Mouse (Mus musculus): ENCODE measurements around the gene Pde9a. TPM values are rescaled to one million over a fixed set of nuclear protein-coding genes. Genes with fewer than 3 reads are reported as not detected.
A peak's percentile ranks its signal among the peaks of the same experiment; 100 is the strongest.

Pde9a gene
- polyA plus RNA-seq, 1 experiment = 74.3 TPM

DNA sequence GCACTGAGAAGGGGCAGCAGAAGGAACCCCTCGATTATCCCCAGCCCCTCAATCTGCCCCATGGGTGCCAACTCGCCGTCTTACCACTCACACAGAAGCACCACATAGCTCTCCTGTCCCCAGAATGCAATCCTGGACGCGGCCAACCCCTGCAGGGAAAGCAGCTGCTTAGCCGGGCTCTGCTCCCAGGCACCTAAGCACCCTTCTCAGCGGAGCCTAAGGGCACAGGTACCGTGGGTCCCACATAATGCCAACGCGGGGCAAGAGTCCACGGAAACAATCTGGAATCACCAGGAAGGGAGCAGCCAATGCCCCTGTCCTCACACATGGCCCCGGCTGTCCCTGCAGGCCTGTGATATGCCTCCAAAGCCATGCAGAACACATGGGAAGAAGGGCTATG is 113.7 kb downstream of the Pde9a start:
- 95% methylated on average over 12 of the region's 12 CpGs for WGBS
- no peak for DNase-seq
- H3K4me3 ChIP-seq (ENCODE audit: insufficient read depth, low read depth, low read length) = no peak overlapping the region
- no peaks in the 10 kb centered on the region for H3K27me3 ChIP-seq (replicated peaks; ENCODE audit: control insufficient read depth, insufficient read depth, low read length)
- H3K27ac ChIP-seq (ENCODE audit: insufficient read depth, low read depth, low read length) = no peak overlapping the region
- H3K4me1 ChIP-seq (ENCODE audit: control insufficient read depth, insufficient read depth, low read length) = peaks cover 12% of the 10 kb centered on the region
- no peaks in the 10 kb centered on the region for H3K36me3 ChIP-seq (ENCODE audit: control insufficient read depth, insufficient read depth, low read length)
- TF ChIP-seq POLR2A (IDR thresholded peaks at IDR 0.05; ENCODE audit: low read depth, low read length) (no peak), CTCF (conservative IDR thresholded peaks at IDR 0.05; ENCODE audit: insufficient read depth, insufficient read length, low read depth, low read length) (no peak)

GRCm38 (mm10) chr17:31500416-31500815 is 114.4 kb downstream of the Pde9a start:
- Histone ChIP-seq H3K4me3 (ENCODE audit: insufficient read depth, low read depth, low read length) (no peak overlapping the region), H3K27me3 (replicated peaks; ENCODE audit: control insufficient read depth, insufficient read depth, low read length) (no peaks in the 10 kb centered on the region), H3K4me1 (ENCODE audit: control insufficient read depth, insufficient read depth, low read length) (peaks cover 16% of the 10 kb centered on the region), H3K36me3 (ENCODE audit: control insufficient read depth, insufficient read depth, low read length) (no peaks in the 10 kb centered on the region), H3K27ac (ENCODE audit: insufficient read depth, low read depth, low read length) (no peak overlapping the region)
- no peak for DNase-seq
- 80% methylated on average over 6 of the region's 8 CpGs for WGBS
- TF ChIP-seq CTCF (conservative IDR thresholded peaks at IDR 0.05; ENCODE audit: insufficient read depth, insufficient read length, low read depth, low read length) = no peak
- TF ChIP-seq POLR2A (IDR thresholded peaks at IDR 0.05; ENCODE audit: low read depth, low read length) = no peak

- H3K4me1 ChIP-seq (ENCODE audit: control insufficient read depth, insufficient read depth, low read length) = peaks cover 21% of the 10 kb centered on the region
- 61% methylated on average over 3 of the region's 3 CpGs for WGBS
- no peak overlapping the region for H3K4me3 ChIP-seq (ENCODE audit: insufficient read depth, low read depth, low read length)
- no peaks in the 10 kb centered on the region for H3K36me3 ChIP-seq (ENCODE audit: control insufficient read depth, insufficient read depth, low read length)
- no peak overlapping the region for H3K27ac ChIP-seq (ENCODE audit: insufficient read depth, low read depth, low read length)
- no peak for DNase-seq
- TF ChIP-seq CTCF (conservative IDR thresholded peaks at IDR 0.05; ENCODE audit: insufficient read depth, insufficient read length, low read depth, low read length) (no peak), POLR2A (IDR thresholded peaks at IDR 0.05; ENCODE audit: low read depth, low read length) (no peak)
- H3K27me3 ChIP-seq (replicated peaks; ENCODE audit: control insufficient read depth, insufficient read depth, low read length) = no peaks in the 10 kb centered on the region
Measured at GRCm38 (mm10) chr17:31500908-31501307, 114.9 kb downstream of the Pde9a start.

DNA sequence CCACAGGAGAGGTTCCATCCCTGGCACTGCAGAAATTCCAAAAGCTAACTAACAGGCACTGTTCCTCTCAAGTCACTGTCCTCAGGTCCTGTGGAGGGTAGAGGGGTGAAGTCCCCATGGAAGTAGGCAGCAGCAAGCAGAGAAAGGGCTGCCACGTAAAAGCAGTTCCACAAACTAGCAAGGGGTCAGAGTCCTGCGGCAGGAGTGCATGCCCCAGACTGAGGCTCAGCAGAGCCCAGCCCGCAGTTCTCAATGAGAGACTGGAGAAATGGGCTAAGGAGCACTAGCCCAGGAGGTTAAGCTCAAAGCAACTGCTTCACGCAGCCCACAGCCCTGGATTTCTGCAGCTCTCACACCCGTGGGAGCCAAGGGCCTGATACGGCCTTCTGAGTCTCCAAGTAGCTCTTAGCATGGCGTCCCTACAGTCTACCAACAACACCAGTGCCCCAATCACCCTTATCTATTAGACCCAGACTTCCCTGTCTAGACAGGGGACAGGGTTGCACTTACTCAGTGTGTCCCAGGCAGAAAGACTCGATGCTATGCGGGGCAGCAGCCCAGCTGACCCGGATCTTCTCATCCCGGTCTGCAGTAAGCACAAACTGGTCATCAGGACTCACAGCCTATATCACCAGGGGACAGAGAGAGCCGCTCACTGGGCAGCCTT is 116.4 kb downstream of the Pde9a start:
- Histone ChIP-seq H3K27ac (ENCODE audit: insufficient read depth, low read depth, low read length) (no peak overlapping the region), H3K36me3 (ENCODE audit: control insufficient read depth, insufficient read depth, low read length) (no peaks in the 10 kb centered on the region), H3K4me3 (ENCODE audit: insufficient read depth, low read depth, low read length) (no peak overlapping the region), H3K4me1 (ENCODE audit: control insufficient read depth, insufficient read depth, low read length) (peaks cover 29% of the 10 kb centered on the region), H3K27me3 (replicated peaks; ENCODE audit: control insufficient read depth, insufficient read depth, low read length) (no peaks in the 10 kb centered on the region)
- WGBS = 76% methylated on average over 12 of the region's 12 CpGs
- DNase-seq = peak; percentile 69
- TF ChIP-seq POLR2A (IDR thresholded peaks at IDR 0.05; ENCODE audit: low read depth, low read length) = no peak
- TF ChIP-seq CTCF (conservative IDR thresholded peaks at IDR 0.05; ENCODE audit: insufficient read depth, insufficient read length, low read depth, low read length) = no peak

GRCm38 (mm10) chr17:31503337-31503736 is 117.3 kb downstream of the Pde9a start:
- no peaks in the 10 kb centered on the region for H3K36me3 ChIP-seq (ENCODE audit: control insufficient read depth, insufficient read depth, low read length)
- WGBS = 92% methylated on average over 12 of the region's 12 CpGs
- TF ChIP-seq POLR2A (IDR thresholded peaks at IDR 0.05; ENCODE audit: low read depth, low read length) (no peak), CTCF (conservative IDR thresholded peaks at IDR 0.05; ENCODE audit: insufficient read depth, insufficient read length, low read depth, low read length) (no peak)
- no peak overlapping the region for H3K4me3 ChIP-seq (ENCODE audit: insufficient read depth, low read depth, low read length)
- peaks cover 29% of the 10 kb centered on the region for H3K4me1 ChIP-seq (ENCODE audit: control insufficient read depth, insufficient read depth, low read length)
- H3K27ac ChIP-seq (ENCODE audit: insufficient read depth, low read depth, low read length) = no peak overlapping the region
- DNase-seq = no peak
- H3K27me3 ChIP-seq (replicated peaks; ENCODE audit: control insufficient read depth, insufficient read depth, low read length) = no peaks in the 10 kb centered on the region

DNA sequence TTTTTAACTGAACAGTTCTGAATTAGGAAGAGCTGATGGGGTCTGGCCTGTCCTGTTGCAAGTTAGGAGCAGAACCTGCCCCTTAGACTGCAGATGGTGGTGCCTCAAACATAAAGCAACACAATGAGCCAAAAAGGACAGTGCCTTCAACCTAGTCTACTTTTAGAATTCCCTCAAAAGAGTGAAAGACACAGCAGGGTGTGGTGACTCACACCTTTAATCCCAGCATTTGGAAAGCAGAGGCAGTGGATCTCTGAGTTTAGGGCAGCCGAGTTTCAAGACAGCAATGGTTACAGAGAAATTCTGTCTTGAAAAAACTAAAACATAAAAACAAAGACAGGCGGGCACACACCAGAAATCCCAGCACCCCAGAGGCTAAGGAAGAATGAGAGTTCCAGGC is 117.9 kb downstream of the Pde9a start:
- peaks cover 29% of the 10 kb centered on the region for H3K4me1 ChIP-seq (ENCODE audit: control insufficient read depth, insufficient read depth, low read length)
- H3K27ac ChIP-seq (ENCODE audit: insufficient read depth, low read depth, low read length) = no peak overlapping the region
- H3K4me3 ChIP-seq (ENCODE audit: insufficient read depth, low read depth, low read length) = no peak overlapping the region
- no peak for DNase-seq
- WGBS = 88% methylated on average over 2 of the region's 2 CpGs
- no peaks in the 10 kb centered on the region for H3K27me3 ChIP-seq (replicated peaks; ENCODE audit: control insufficient read depth, insufficient read depth, low read length)
- TF ChIP-seq CTCF (conservative IDR thresholded peaks at IDR 0.05; ENCODE audit: insufficient read depth, insufficient read length, low read depth, low read length) (no peak), POLR2A (IDR thresholded peaks at IDR 0.05; ENCODE audit: low read depth, low read length) (no peak)
- no peaks in the 10 kb centered on the region for H3K36me3 ChIP-seq (ENCODE audit: control insufficient read depth, insufficient read depth, low read length)

GRCm38 (mm10) chr17:31505013-31505412 is 119.0 kb downstream of the Pde9a start:
- peaks cover 29% of the 10 kb centered on the region for H3K4me1 ChIP-seq (ENCODE audit: control insufficient read depth, insufficient read depth, low read length)
- peak; percentile 95 for DNase-seq
- peak overlapping the region; percentile 77 for H3K27ac ChIP-seq (ENCODE audit: insufficient read depth, low read depth, low read length)
- no peaks in the 10 kb centered on the region for H3K36me3 ChIP-seq (ENCODE audit: control insufficient read depth, insufficient read depth, low read length)
- no peak overlapping the region for H3K4me3 ChIP-seq (ENCODE audit: insufficient read depth, low read depth, low read length)
- no peak for TF ChIP-seq CTCF (conservative IDR thresholded peaks at IDR 0.05; ENCODE audit: insufficient read depth, insufficient read length, low read depth, low read length)
- no peak for TF ChIP-seq POLR2A (IDR thresholded peaks at IDR 0.05; ENCODE audit: low read depth, low read length)
- WGBS = 24% methylated on average over 5 of the region's 5 CpGs
- H3K27me3 ChIP-seq (replicated peaks; ENCODE audit: control insufficient read depth, insufficient read depth, low read length) = no peaks in the 10 kb centered on the region
